Mouse (Mus musculus): ENCODE data around the gene Gm4214.
"Not testable (repeated sequence)": the region's sequence is repeated elsewhere in the genome, so short reads cannot be mapped to it uniquely, and the experiment has no call there.

Gene Gm4214

DNA sequence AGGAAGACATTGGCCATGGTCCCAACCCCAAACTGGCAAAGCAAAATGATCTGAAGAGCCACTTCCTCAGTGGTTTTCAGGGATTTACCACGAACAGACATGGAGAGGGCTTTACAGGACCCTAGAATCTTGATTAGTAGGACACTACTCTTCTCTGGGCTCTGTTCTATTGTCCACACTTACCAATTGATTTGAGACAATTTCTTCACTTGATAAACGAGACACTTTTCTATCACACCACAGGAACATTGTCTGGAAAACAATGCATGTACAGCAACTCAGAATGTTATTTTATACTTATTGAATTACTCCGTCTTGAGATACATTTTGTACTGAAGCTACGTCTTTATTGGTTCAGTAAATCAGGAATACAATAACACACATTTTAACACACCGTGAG, at the start of gene Gm4214:
Gm4214 (minus strand) TSS at position 101 of the 400 bp plus-strand sequence.
- not testable (repeated sequence) for DNase-seq (ENCODE audit: low spot score in 2 of 2)

DNA sequence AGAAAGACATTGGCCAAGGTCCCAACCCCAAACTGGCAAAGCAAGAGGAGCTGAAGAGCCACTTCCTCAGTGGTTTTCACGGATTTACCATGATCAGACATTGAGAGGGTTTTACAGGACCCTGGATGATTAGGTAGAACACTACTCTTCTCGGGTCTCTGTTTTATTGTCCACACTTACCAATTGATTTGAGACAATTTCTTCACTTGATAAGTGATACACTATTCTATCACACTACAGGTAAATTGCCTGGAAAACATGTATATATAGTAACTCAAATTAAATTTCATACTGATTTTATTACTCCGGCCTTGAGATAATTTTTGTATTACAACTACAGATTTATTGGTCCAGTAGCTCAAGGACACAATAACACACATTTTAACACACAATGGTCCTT, 35.4 kb upstream of the Gm4214 start, which contains the start of gene Gm4216:
Gm4216 (minus strand) TSS at position 101 of the 400 bp plus-strand sequence.
- DNase-seq (ENCODE audit: low spot score in 2 of 2): not testable (repeated sequence)

Data from right cerebral cortex, postnatal 10 days (tissue).